Mouse (Mus musculus) megakaryocyte, embryonic 14.5 days (primary cell): ENCODE results near the gene Tdo2. TPM values are rescaled to one million over a fixed set of nuclear protein-coding genes. Genes with fewer than 3 reads are reported as not detected.

Source experiments
- H3K27me3 ChIP-seq: replicated peaks from 2 replicates; pipeline ENCODE3; 2012; ENCODE audit warnings: inconsistent platforms
- H3K36me3 ChIP-seq: replicated peaks from 2 replicates; pipeline ENCODE3; 2012; ENCODE audit warnings: low read length, inconsistent platforms, mixed read lengths
- H3K4me1 ChIP-seq: 2 replicates; pipeline ENCODE4 v1.6.1; 2012; ENCODE audit warnings: inconsistent platforms
- H3K4me3 ChIP-seq: replicated peaks from 2 replicates; pipeline ENCODE3; 2012; ENCODE audit warnings: moderate library complexity, mild to moderate bottlenecking, inconsistent platforms
- H3K9me3 ChIP-seq: 2 replicates; pipeline ENCODE4 v1.6.1; 2012; ENCODE audit warnings: inconsistent platforms
- FLI1 ChIP-seq: IDR thresholded peaks from 2 replicates; pipeline ENCODE4 v1.6.1; 2012; ENCODE audit warnings: low read length, inconsistent platforms, mixed read lengths
- GATA1 ChIP-seq: IDR thresholded peaks from 3 replicates; pipeline ENCODE4 v1.6.1; 2012; ENCODE audit warnings: mixed read lengths, low read length, inconsistent platforms, borderline replicate concordance
- polyA plus RNA-seq: library from polyadenylated mRNA; stranded (reverse); fragments of >175 nt; gene quantifications from 2 replicates; pipeline ENCODE4 v1.2.3, GENCODE M21; 2012; ENCODE audit warnings: low replicate concordance; ENCODE audit not compliant: insufficient read depth

Tdo2 gene
- polyA plus RNA-seq, 1 experiment = not detected

DNA sequence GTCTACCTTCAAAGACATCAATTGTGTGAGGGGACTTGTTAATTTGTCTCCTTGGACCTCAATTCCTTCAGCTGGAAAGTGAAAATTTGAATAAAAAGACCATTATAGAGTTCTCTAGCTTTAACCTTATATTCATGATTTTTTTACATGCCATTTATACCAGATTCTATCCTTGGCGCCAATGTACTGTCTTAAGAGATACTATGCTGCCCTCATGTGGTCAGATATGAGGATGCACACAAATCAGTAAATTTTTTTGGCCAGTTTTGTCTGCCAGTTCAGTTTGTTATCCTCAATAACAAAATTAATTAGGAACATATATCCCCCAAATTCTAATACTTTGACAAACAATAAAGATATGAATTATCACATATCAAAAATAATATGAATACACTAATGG lies 51.1 kb downstream of the Tdo2 start:
- peaks cover 24% of the 10 kb centered on the region for H3K4me1 ChIP-seq
- TF ChIP-seq GATA1 (no peak), FLI1 (no peak)
- H3K27me3 ChIP-seq = no peaks in the 10 kb centered on the region
- H3K36me3 ChIP-seq = no peaks in the 10 kb centered on the region
- no peaks in the 10 kb centered on the region for H3K9me3 ChIP-seq
- no peak overlapping the region for H3K4me3 ChIP-seq

- H3K4me3 ChIP-seq = no peak overlapping the region
- H3K27me3 ChIP-seq = no peaks in the 10 kb centered on the region
- peaks cover 21% of the 10 kb centered on the region for H3K4me1 ChIP-seq
- no peaks in the 10 kb centered on the region for H3K9me3 ChIP-seq
- TF ChIP-seq GATA1 (no peak), FLI1 (no peak)
- no peaks in the 10 kb centered on the region for H3K36me3 ChIP-seq
Measured at GRCm38 (mm10) chr3:81922910-81923309, 53.1 kb downstream of the Tdo2 start.

- H3K36me3 ChIP-seq = no peaks in the 10 kb centered on the region
- no peaks in the 10 kb centered on the region for H3K27me3 ChIP-seq
- H3K4me1 ChIP-seq = peaks cover 19% of the 10 kb centered on the region
- H3K9me3 ChIP-seq = no peaks in the 10 kb centered on the region
- TF ChIP-seq FLI1 (no peak), GATA1 (no peak)
- H3K4me3 ChIP-seq = no peak overlapping the region
Measured at GRCm38 (mm10) chr3:81919681-81920080, 56.3 kb downstream of the Tdo2 start.

- TF ChIP-seq FLI1 (no peak), GATA1 (no peak)
- peaks cover 19% of the 10 kb centered on the region for H3K4me1 ChIP-seq
- no peaks in the 10 kb centered on the region for H3K36me3 ChIP-seq
- no peaks in the 10 kb centered on the region for H3K27me3 ChIP-seq
- H3K9me3 ChIP-seq = no peaks in the 10 kb centered on the region
- no peak overlapping the region for H3K4me3 ChIP-seq
Measured at GRCm38 (mm10) chr3:81918215-81918614, 57.8 kb downstream of the Tdo2 start.

DNA sequence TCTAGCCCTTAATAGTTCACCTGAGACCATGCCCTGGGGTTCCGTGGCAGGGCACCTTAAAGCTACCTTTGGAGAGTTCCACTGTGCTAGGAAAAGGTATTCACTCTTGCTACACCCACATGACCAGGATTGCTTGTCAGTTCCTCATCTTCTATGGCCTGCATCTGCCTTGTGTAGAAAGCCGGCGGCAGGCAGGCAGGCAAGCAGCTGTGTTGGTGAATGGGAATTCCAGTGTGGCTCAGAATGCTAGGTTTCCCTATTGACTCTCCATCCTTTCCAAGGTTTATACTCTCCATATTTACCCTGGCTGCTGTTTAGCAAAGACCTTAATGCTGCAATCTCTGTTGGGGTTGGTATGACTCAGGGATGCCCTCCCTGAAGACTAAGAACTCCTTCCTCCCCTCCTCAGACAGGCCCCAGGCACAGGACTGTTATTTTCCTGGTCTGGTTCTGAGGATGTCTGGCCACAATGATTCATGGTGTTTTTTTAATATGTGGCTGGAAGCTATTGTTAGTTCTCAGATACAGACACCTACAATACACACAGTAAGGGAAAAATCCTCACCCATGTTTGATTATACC lies 58.6 kb downstream of the Tdo2 start:
- no peaks in the 10 kb centered on the region for H3K9me3 ChIP-seq
- no peaks in the 10 kb centered on the region for H3K27me3 ChIP-seq
- peaks cover 11% of the 10 kb centered on the region for H3K4me1 ChIP-seq
- TF ChIP-seq GATA1 (no peak), FLI1 (no peak)
- no peaks in the 10 kb centered on the region for H3K36me3 ChIP-seq
- no peak overlapping the region for H3K4me3 ChIP-seq

DNA sequence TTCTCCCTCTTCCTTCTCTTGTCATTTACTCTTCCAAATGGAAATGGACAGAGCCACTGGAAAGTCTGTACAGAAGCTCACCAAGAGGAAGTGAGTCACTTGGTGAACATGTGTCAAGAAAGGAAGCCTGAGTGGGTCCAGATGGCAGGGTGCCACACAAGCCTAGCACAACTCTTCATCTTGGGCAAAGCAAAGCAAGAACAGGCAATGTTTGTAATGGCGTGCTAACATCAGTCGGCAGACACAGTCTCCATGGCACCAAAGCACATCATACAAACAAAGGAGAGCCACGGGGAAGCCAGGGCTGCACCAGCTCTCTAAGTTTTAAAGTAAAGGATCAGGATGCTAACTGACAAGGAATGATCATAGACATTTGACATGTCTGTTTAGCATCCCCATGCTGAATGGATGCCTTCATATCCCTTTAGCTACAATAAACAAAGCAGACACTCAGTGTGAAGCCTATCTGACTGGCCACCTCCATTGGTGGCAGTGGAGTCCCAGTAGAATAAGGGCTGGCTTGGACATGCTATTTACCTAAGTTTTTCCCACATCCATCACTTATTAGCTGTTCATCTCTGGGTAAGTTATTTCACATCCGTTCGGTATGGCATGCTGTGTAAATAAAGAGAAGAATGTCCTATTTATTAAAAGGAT lies 59.8 kb downstream of the Tdo2 start:
- Histone ChIP-seq H3K4me3 (no peak overlapping the region), H3K4me1 (peaks cover 8% of the 10 kb centered on the region), H3K9me3 (no peaks in the 10 kb centered on the region), H3K27me3 (no peaks in the 10 kb centered on the region), H3K36me3 (no peaks in the 10 kb centered on the region)
- TF ChIP-seq FLI1 = no peak
- no peak for TF ChIP-seq GATA1

GRCm38 (mm10) chr3:81910286-81911036 lies 65.5 kb downstream of the Tdo2 start:
- H3K27me3 ChIP-seq = no peaks in the 10 kb centered on the region
- H3K36me3 ChIP-seq = no peaks in the 10 kb centered on the region
- H3K4me3 ChIP-seq = no peak overlapping the region
- H3K9me3 ChIP-seq = no peaks in the 10 kb centered on the region
- no peaks in the 10 kb centered on the region for H3K4me1 ChIP-seq
- TF ChIP-seq GATA1 (no peak), FLI1 (no peak)

Other genes with a start within 250 kb of the Tdo2 start
- gene Ctso, start 43.6 kb downstream of the Tdo2 start, polyA plus RNA-seq = 3.7 and 6.6 TPM in 2 replicates
- gene Asic5, start 6.1 kb upstream of the Tdo2 start, polyA plus RNA-seq = not detected in 2 replicates
- 3.2 TPM in 1 of 2 replicates, not detected in the other for gene Gucy1b1, start 98.5 kb upstream of the Tdo2 start, polyA plus RNA-seq
- gene Gucy1a1, start 169.6 kb upstream of the Tdo2 start, polyA plus RNA-seq = 3.2 and 7.1 TPM in 2 replicates